Mouse (Mus musculus): ENCODE data around the gene Tmem199. TPM values are rescaled to one million over a fixed set of nuclear protein-coding genes. Genes with fewer than 3 reads are reported as not detected.
A peak's percentile ranks its signal among the peaks of the same experiment; 100 is the strongest.

Gene Tmem199
- polyA plus RNA-seq, 1 experiment from 2014 or later = 61.9 TPM

- WGBS = 83% methylated on average over 10 of the region's 10 CpGs
- H3K9ac ChIP-seq (ENCODE audit: low read depth, low read length) = no peak overlapping the region
- H3K4me1 ChIP-seq (replicated peaks; ENCODE audit: control insufficient read depth, insufficient read depth, low read length) = peaks cover under 1% of the 10 kb centered on the region; the same call in 1 of the 2 replicates
- no peak overlapping the region for H3K4me2 ChIP-seq
- DNase-seq (ENCODE audit: low spot score) = no peak
- no peaks in the 10 kb centered on the region for H3K36me3 ChIP-seq (ENCODE audit: control insufficient read depth, insufficient read depth, low read length)
- no peaks in the 10 kb centered on the region for H3K9me3 ChIP-seq (ENCODE audit: control insufficient read depth, low read length)
- no peaks in the 10 kb centered on the region for H3K27me3 ChIP-seq (replicated peaks; ENCODE audit: control insufficient read depth, insufficient read depth, low read length)
- no peak overlapping the region for H3K4me3 ChIP-seq (ENCODE audit: low read depth, low read length)
- ATAC-seq (replicated peaks; ENCODE audit: low FRiP score) = no peak
- no peak overlapping the region for H3K27ac ChIP-seq (ENCODE audit: low read depth, low read length)
Observed at GRCm38 (mm10) chr11:78471326-78472103, 40.5 kb downstream of the Tmem199 start.

- H3K9ac ChIP-seq (ENCODE audit: low read depth, low read length) = no peak overlapping the region
- H3K4me3 ChIP-seq (ENCODE audit: low read depth, low read length) = no peak overlapping the region
- 30% methylated on average over 3 of the region's 3 CpGs for WGBS
- ATAC-seq (replicated peaks; ENCODE audit: low FRiP score) (no peak), DNase-seq (ENCODE audit: low spot score) (no peak)
- no peaks in the 10 kb centered on the region for H3K27me3 ChIP-seq (replicated peaks; ENCODE audit: control insufficient read depth, insufficient read depth, low read length)
- H3K4me2 ChIP-seq = no peak overlapping the region
- H3K36me3 ChIP-seq (ENCODE audit: control insufficient read depth, insufficient read depth, low read length) = no peaks in the 10 kb centered on the region
- no peak overlapping the region for H3K27ac ChIP-seq (ENCODE audit: low read depth, low read length)
- H3K9me3 ChIP-seq (ENCODE audit: control insufficient read depth, low read length) = no peaks in the 10 kb centered on the region
- peaks cover 24% of the 10 kb centered on the region for H3K4me1 ChIP-seq (replicated peaks; ENCODE audit: control insufficient read depth, insufficient read depth, low read length)
Observed at GRCm38 (mm10) chr11:78467932-78468331, 44.0 kb downstream of the Tmem199 start.

- ATAC-seq (replicated peaks; ENCODE audit: low FRiP score) = no peak
- 67% methylated on average over 7 of the region's 7 CpGs for WGBS
- no peak overlapping the region for H3K27ac ChIP-seq (ENCODE audit: low read depth, low read length)
Observed at GRCm38 (mm10) chr11:78467515-78467914, 44.5 kb downstream of the Tmem199 start.

GRCm38 (mm10) chr11:78466242-78466912, 45.6 kb downstream of the Tmem199 start:
- ATAC-seq (replicated peaks; ENCODE audit: low FRiP score) = 0 out of 2 replicates have a peak, but pooled peaks have one; percentile 10
- WGBS = 75% methylated on average over 23 of the region's 23 CpGs

More at GRCm38 (mm10) chr11:78467515-78467914, 44.5 kb downstream of the Tmem199 start:
- H3K27me3 ChIP-seq (replicated peaks; ENCODE audit: control insufficient read depth, insufficient read depth, low read length) = no peaks in the 10 kb centered on the region
- DNase-seq (ENCODE audit: low spot score) = no peak
- no peaks in the 10 kb centered on the region for H3K9me3 ChIP-seq (ENCODE audit: control insufficient read depth, low read length)
- peaks cover 24% of the 10 kb centered on the region for H3K4me1 ChIP-seq (replicated peaks; ENCODE audit: control insufficient read depth, insufficient read depth, low read length)
- no peak overlapping the region for H3K9ac ChIP-seq (ENCODE audit: low read depth, low read length)
- no peak overlapping the region for H3K4me3 ChIP-seq (ENCODE audit: low read depth, low read length)
- H3K36me3 ChIP-seq (ENCODE audit: control insufficient read depth, insufficient read depth, low read length) = no peaks in the 10 kb centered on the region
- no peak overlapping the region for H3K4me2 ChIP-seq

GRCm38 (mm10) chr11:78465568-78466180, 46.3 kb downstream of the Tmem199 start, which contains the start of gene Slc46a1:
Gene Slc46a1 (plus strand): TSS chr11:78465697.
- Histone ChIP-seq H3K27me3 (replicated peaks; ENCODE audit: control insufficient read depth, insufficient read depth, low read length) (no peaks in the 10 kb centered on the region), H3K9ac (ENCODE audit: low read depth, low read length) (peak within 1 kb of the TSS; percentile 83), H3K9me3 (ENCODE audit: control insufficient read depth, low read length) (no peaks in the 10 kb centered on the region), H3K4me2 (peak within 1 kb of the TSS; percentile 100), H3K36me3 (ENCODE audit: control insufficient read depth, insufficient read depth, low read length) (no peaks in the 10 kb centered on the region), H3K27ac (ENCODE audit: low read depth, low read length) (peak within 1 kb of the TSS; percentile 69), H3K4me3 (ENCODE audit: low read depth, low read length) (peak within 1 kb of the TSS; percentile 76), H3K4me1 (replicated peaks; ENCODE audit: control insufficient read depth, insufficient read depth, low read length) (peaks cover 24% of the 10 kb centered on the region)
- DNase-seq (ENCODE audit: low spot score) (peak; percentile 82), ATAC-seq (replicated peaks; ENCODE audit: low FRiP score) (peak; percentile 84)
- under 1% methylated on average over 41 of the region's 41 CpGs for WGBS

More at GRCm38 (mm10) chr11:78466242-78466912, 45.6 kb downstream of the Tmem199 start:
- no peak for DNase-seq (ENCODE audit: low spot score)
- Histone ChIP-seq H3K27ac (ENCODE audit: low read depth, low read length) (peak overlapping the region; percentile 69; the same call in 1 of the 2 replicates), H3K4me2 (peak overlapping the region; percentile 100), H3K27me3 (replicated peaks; ENCODE audit: control insufficient read depth, insufficient read depth, low read length) (no peaks in the 10 kb centered on the region), H3K9ac (ENCODE audit: low read depth, low read length) (peak overlapping the region; percentile 83), H3K4me3 (ENCODE audit: low read depth, low read length) (peak overlapping the region; percentile 76), H3K4me1 (replicated peaks; ENCODE audit: control insufficient read depth, insufficient read depth, low read length) (peaks cover 24% of the 10 kb centered on the region), H3K9me3 (ENCODE audit: control insufficient read depth, low read length) (no peaks in the 10 kb centered on the region), H3K36me3 (ENCODE audit: control insufficient read depth, insufficient read depth, low read length) (no peaks in the 10 kb centered on the region)

GRCm38 (mm10) chr11:78465116-78465515, 46.9 kb downstream of the Tmem199 start:
- Histone ChIP-seq H3K9ac (ENCODE audit: low read depth, low read length) (no peak overlapping the region; the same call in 1 of the 2 replicates), H3K9me3 (ENCODE audit: control insufficient read depth, low read length) (no peaks in the 10 kb centered on the region), H3K4me3 (ENCODE audit: low read depth, low read length) (peak overlapping the region; percentile 76), H3K36me3 (ENCODE audit: control insufficient read depth, insufficient read depth, low read length) (no peaks in the 10 kb centered on the region), H3K4me1 (replicated peaks; ENCODE audit: control insufficient read depth, insufficient read depth, low read length) (peaks cover 24% of the 10 kb centered on the region), H3K27me3 (replicated peaks; ENCODE audit: control insufficient read depth, insufficient read depth, low read length) (no peaks in the 10 kb centered on the region), H3K27ac (ENCODE audit: low read depth, low read length) (no peak overlapping the region), H3K4me2 (peak overlapping the region; percentile 100)
- 53% methylated on average over 9 of the region's 9 CpGs for WGBS
- DNase-seq (ENCODE audit: low spot score) (no peak), ATAC-seq (replicated peaks; ENCODE audit: low FRiP score) (no peak)

GRCm38 (mm10) chr11:78463286-78464036, 48.5 kb downstream of the Tmem199 start:
- DNase-seq (ENCODE audit: low spot score) = no peak
- Histone ChIP-seq H3K27ac (ENCODE audit: low read depth, low read length) (no peak overlapping the region), H3K27me3 (replicated peaks; ENCODE audit: control insufficient read depth, insufficient read depth, low read length) (no peaks in the 10 kb centered on the region), H3K4me3 (ENCODE audit: low read depth, low read length) (no peak overlapping the region), H3K9me3 (ENCODE audit: control insufficient read depth, low read length) (no peaks in the 10 kb centered on the region), H3K4me2 (peak overlapping the region; percentile 28), H3K9ac (ENCODE audit: low read depth, low read length) (no peak overlapping the region), H3K4me1 (replicated peaks; ENCODE audit: control insufficient read depth, insufficient read depth, low read length) (peaks cover 24% of the 10 kb centered on the region), H3K36me3 (ENCODE audit: control insufficient read depth, insufficient read depth, low read length) (no peaks in the 10 kb centered on the region)
- 53% methylated on average over 13 of the region's 13 CpGs for WGBS
- 0 out of 2 replicates have a peak, but pooled peaks have one; percentile 51 for ATAC-seq (replicated peaks; ENCODE audit: low FRiP score)

- Histone ChIP-seq H3K4me3 (ENCODE audit: low read depth, low read length) (no peak overlapping the region), H3K4me1 (replicated peaks; ENCODE audit: control insufficient read depth, insufficient read depth, low read length) (peaks cover 24% of the 10 kb centered on the region)
- WGBS = 76% methylated on average over 5 of the region's 5 CpGs
Observed at GRCm38 (mm10) chr11:78462669-78463068, 49.3 kb downstream of the Tmem199 start.

More at GRCm38 (mm10) chr11:78462669-78463068, 49.3 kb downstream of the Tmem199 start:
- no peak overlapping the region for H3K27ac ChIP-seq (ENCODE audit: low read depth, low read length)
- ATAC-seq (replicated peaks; ENCODE audit: low FRiP score) (no peak), DNase-seq (ENCODE audit: low spot score) (no peak)
- H3K36me3 ChIP-seq (ENCODE audit: control insufficient read depth, insufficient read depth, low read length) = no peaks in the 10 kb centered on the region
- H3K27me3 ChIP-seq (replicated peaks; ENCODE audit: control insufficient read depth, insufficient read depth, low read length) = no peaks in the 10 kb centered on the region
- H3K9ac ChIP-seq (ENCODE audit: low read depth, low read length) = no peak overlapping the region
- H3K4me2 ChIP-seq = no peak overlapping the region
- H3K9me3 ChIP-seq (ENCODE audit: control insufficient read depth, low read length) = no peaks in the 10 kb centered on the region

Data from liver, embryonic 11.5 days (tissue).